Mouse (Mus musculus) spleen, postnatal 14 days (tissue): ENCODE results near the gene Atf6b.
A peak's percentile ranks its signal among the peaks of the same experiment; 100 is the strongest.

Experiments used
- DNase-seq, 2 experiments: peaks; one replicate each; pipeline ENCODE4 v3.0.0; 2021 to 2022; ENCODE audit warnings: low spot score in 2 of 2

The Atf6b gene

GRCm38 (mm10) chr17:34648141-34648890 is 1.4 kb downstream of the Atf6b start:
- DNase-seq: no peak

- no peak for DNase-seq
Observed at GRCm38 (mm10) chr17:34649106-34649864, 2.3 kb downstream of the Atf6b start.

GRCm38 (mm10) chr17:34650781-34651180 is 3.8 kb downstream of the Atf6b start:
- DNase-seq: no peak

GRCm38 (mm10) chr17:34651507-34652221 is 4.7 kb downstream of the Atf6b start:
- peak in 1 of 2 experiments; percentile 45 for DNase-seq

- no peak for DNase-seq
Observed at GRCm38 (mm10) chr17:34652546-34652945, 5.6 kb downstream of the Atf6b start.

GRCm38 (mm10) chr17:34652985-34653384 is 6.0 kb downstream of the Atf6b start:
- DNase-seq: no peak

- peak in 1 of 2 experiments; percentile 52 for DNase-seq
Observed at GRCm38 (mm10) chr17:34653746-34654285, 6.9 kb downstream of the Atf6b start.

GRCm38 (mm10) chr17:34654392-34654791 is 7.4 kb downstream of the Atf6b start:
- DNase-seq: no peak

GRCm38 (mm10) chr17:34655160-34655559 is 8.2 kb downstream of the Atf6b start:
- no peak for DNase-seq

GRCm38 (mm10) chr17:34655581-34655991 is 8.6 kb downstream of the Atf6b start:
- DNase-seq: no peak

- no peak for DNase-seq
Observed at GRCm38 (mm10) chr17:34656666-34657065, 9.7 kb downstream of the Atf6b start.

GRCm38 (mm10) chr17:34657271-34657670 is 10.3 kb downstream of the Atf6b start:
- DNase-seq: no peak

GRCm38 (mm10) chr17:34658145-34658544 is 11.2 kb downstream of the Atf6b start:
- no peak for DNase-seq

- no peak for DNase-seq
Observed at GRCm38 (mm10) chr17:34658591-34658990, 11.6 kb downstream of the Atf6b start.

- no peak for DNase-seq
Observed at GRCm38 (mm10) chr17:34659181-34659896, 12.4 kb downstream of the Atf6b start.

GRCm38 (mm10) chr17:34659897-34660214 is 12.9 kb downstream of the Atf6b start:
- no peak for DNase-seq

GRCm38 (mm10) chr17:34660259-34660820 is 13.4 kb downstream of the Atf6b start:
- no peak for DNase-seq

- DNase-seq: no peak
Observed at GRCm38 (mm10) chr17:34661121-34661591, 14.2 kb downstream of the Atf6b start.

- DNase-seq: no peak
Observed at GRCm38 (mm10) chr17:34662468-34662867, 15.5 kb downstream of the Atf6b start.

- no peak for DNase-seq
Observed at GRCm38 (mm10) chr17:34662978-34663377, 16.0 kb downstream of the Atf6b start.

- DNase-seq: no peak
Observed at GRCm38 (mm10) chr17:34663558-34663957, 16.6 kb downstream of the Atf6b start.
